Mouse (Mus musculus) spleen, postnatal 14 days (tissue): ENCODE results near the gene Irf1.

Experiments used
- DNase-seq, 2 experiments: peaks; one replicate each; pipeline ENCODE4 v3.0.0; 2021 to 2022; ENCODE audit warnings: low spot score in 2 of 2

Irf1 gene

GRCm38 (mm10) chr11:53783288-53783687 lies 13.5 kb downstream of the Irf1 start:
- DNase-seq = no peak

- DNase-seq = no peak
Measured at GRCm38 (mm10) chr11:53785311-53785936, 15.6 kb downstream of the Irf1 start.

- no peak for DNase-seq
Measured at GRCm38 (mm10) chr11:53786058-53787031, 16.5 kb downstream of the Irf1 start.

- DNase-seq = no peak
Measured at GRCm38 (mm10) chr11:53788196-53788595, 18.4 kb downstream of the Irf1 start.

- DNase-seq = no peak
Measured at GRCm38 (mm10) chr11:53789277-53789676, 19.5 kb downstream of the Irf1 start.

DNA sequence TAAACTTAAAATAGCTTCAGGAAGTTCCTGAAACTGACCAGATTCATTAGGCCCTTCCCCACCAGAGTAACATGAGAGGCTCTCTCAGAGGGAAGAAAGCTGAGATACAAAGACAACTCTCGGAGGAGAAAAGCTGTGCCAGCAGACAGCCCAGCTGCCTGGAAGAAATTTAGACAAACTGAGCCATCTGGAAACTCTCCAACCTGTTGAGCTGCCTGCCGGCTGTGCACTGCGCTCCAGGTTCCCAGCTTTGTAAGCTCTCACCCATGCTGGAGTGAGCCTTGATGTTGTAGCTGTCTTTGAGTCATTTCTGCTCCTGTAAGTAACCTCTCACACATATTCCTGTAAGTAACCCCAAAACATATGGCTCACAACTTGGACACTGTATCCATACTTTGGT lies 23.2 kb downstream of the Irf1 start:
- DNase-seq = no peak

DNA sequence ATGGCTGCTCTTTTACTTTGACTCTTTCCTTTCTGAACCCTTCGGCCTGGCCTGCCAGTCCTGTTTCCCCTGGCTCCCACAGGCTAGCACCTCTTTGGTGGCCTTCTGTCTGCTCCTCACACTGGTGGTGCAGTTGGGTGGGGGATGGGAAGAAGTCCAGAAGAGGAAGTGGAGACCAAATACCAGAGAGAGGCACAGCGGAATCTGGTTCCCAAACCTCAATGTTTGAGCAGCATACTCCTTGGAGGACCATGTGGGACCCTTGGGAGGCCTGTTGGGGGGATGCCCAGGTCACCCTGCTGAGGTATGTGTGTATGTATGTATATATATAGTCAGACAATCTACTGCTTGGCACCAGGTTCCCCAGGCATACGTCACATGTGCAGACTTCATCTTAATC lies 24.2 kb downstream of the Irf1 start:
- peak in 1 of 2 experiments; percentile 35 for DNase-seq

- peak in 1 of 2 experiments; percentile 40 for DNase-seq
Measured at GRCm38 (mm10) chr11:53794671-53795557, 25.1 kb downstream of the Irf1 start.

DNA sequence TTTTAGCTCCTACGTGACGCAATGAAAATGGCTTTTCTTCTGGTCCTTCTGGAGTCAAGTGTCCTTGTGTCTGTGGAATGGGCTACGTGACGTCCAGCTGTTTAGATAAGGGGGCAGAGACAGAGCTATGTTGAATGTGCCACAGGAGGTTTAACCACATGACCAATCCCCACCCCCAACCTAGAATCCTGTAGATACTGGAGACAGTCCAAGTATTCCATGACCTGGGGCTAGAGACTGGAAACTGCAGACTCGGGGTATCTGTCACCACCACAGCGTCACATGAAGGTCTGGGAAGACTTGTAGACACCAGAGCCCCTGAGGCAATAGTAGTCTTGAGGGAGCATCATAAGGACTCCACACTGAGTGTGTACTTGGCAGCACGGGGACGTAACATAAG lies 26.0 kb downstream of the Irf1 start:
- no peak for DNase-seq

GRCm38 (mm10) chr11:53796409-53797151 lies 26.8 kb downstream of the Irf1 start:
- DNase-seq = no peak

- DNase-seq = no peak
Measured at GRCm38 (mm10) chr11:53797386-53797920, 27.6 kb downstream of the Irf1 start.

DNA sequence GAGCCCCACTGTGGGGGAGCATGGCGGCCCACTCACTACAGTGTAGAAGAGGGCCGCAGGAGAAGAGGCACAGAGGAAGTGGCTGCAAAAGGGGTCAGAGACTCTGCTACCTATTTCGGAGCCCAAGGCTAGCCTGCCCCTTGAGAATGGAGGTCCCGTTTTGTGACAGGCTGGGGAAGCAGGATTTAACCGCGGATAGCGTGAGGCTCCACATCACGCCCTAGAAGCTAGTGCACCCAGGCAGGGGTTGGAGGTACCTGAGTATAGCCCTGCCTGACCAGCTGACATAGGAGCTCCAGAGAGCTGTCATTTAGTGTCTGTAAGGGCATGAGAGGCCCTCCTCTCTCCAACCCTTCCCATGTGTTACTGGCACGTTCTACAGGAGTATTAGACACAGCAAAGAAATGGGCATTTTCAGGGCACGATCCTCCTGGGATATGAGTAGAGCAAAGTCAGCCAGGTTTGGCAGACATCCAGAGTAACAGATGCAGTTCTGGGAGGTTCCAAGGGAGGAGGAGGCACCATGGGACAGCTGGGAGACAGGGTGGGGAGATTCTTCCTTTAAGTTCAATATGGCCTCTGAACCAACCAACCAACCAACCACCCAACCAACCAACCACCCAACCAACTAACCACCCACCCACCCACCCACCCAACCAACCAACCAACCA lies 28.4 kb downstream of the Irf1 start:
- DNase-seq = no peak

GRCm38 (mm10) chr11:53800036-53800435 lies 30.2 kb downstream of the Irf1 start:
- DNase-seq = no peak

- DNase-seq = no peak
Measured at GRCm38 (mm10) chr11:53800975-53801374, 31.2 kb downstream of the Irf1 start.

DNA sequence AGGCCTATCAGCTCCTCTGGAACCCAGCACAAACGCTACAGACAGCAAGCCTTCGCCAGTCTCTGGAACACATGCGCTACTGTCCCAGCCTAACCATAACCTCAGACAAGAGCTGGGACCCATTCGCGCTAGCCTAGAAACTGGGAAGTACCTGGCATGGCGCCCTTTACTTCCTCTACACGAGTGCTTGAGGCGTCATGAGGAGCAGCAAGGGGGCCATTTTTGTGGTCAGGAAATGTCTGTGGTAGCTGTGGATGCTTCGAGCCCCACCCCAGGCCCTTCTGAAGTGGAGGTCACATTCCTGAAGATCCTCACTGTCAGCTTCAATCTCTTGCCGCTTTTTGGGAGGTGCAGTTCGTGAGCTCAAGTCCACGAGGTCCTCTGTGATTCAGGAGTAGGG lies 33.3 kb downstream of the Irf1 start:
- no peak for DNase-seq

- DNase-seq = no peak
Measured at GRCm38 (mm10) chr11:53803494-53803893, 33.7 kb downstream of the Irf1 start.

GRCm38 (mm10) chr11:53804569-53805344 lies 34.9 kb downstream of the Irf1 start:
- no peak for DNase-seq

- no peak for DNase-seq
Measured at GRCm38 (mm10) chr11:53805786-53806185, 36.0 kb downstream of the Irf1 start.

GRCm38 (mm10) chr11:53809354-53809753 lies 39.5 kb downstream of the Irf1 start:
- DNase-seq = no peak

- DNase-seq = no peak
Measured at GRCm38 (mm10) chr11:53810156-53810555, 40.3 kb downstream of the Irf1 start.
